Mouse (Mus musculus) kidney, postnatal 4 days (tissue): ENCODE measurements around the gene Gm21915.

Source experiments
- DNase-seq, 2 experiments: peaks; one replicate each; pipeline ENCODE4 v3.0.0; 2021; ENCODE audit warnings: mixed read lengths in 2 of 2

Gene Gm21915

GRCm38 (mm10) chr9:40670313-40670712 lies at the start of gene Gm21915:
Gene Gm21915, plus strand, starts transcription at chr9:40670613.
- no peak for DNase-seq

GRCm38 (mm10) chr9:40622265-40622664 lies 48.1 kb upstream of the Gm21915 start:
- no peak for DNase-seq

- no peak for DNase-seq
Observed at GRCm38 (mm10) chr9:40622793-40623192, 47.6 kb upstream of the Gm21915 start.

- DNase-seq: no peak
Observed at GRCm38 (mm10) chr9:40625341-40625740, 45.1 kb upstream of the Gm21915 start.

GRCm38 (mm10) chr9:40626566-40626965 lies 43.8 kb upstream of the Gm21915 start:
- DNase-seq: no peak

GRCm38 (mm10) chr9:40627146-40627713 lies 43.2 kb upstream of the Gm21915 start:
- DNase-seq: no peak

- peak; percentile 71 to 85 for DNase-seq
Observed at GRCm38 (mm10) chr9:40628130-40629069, 42.0 kb upstream of the Gm21915 start.

GRCm38 (mm10) chr9:40629441-40629840 lies 41.0 kb upstream of the Gm21915 start:
- DNase-seq: no peak

GRCm38 (mm10) chr9:40631101-40631500 lies 39.3 kb upstream of the Gm21915 start:
- no peak for DNase-seq

GRCm38 (mm10) chr9:40631505-40631904 lies 38.9 kb upstream of the Gm21915 start:
- no peak for DNase-seq

GRCm38 (mm10) chr9:40636054-40636453 lies 34.4 kb upstream of the Gm21915 start:
- DNase-seq: peak; percentile 79 to 84

- no peak for DNase-seq
Observed at GRCm38 (mm10) chr9:40637705-40638393, 32.6 kb upstream of the Gm21915 start.

- peak; percentile 54 to 69 for DNase-seq
Observed at GRCm38 (mm10) chr9:40638394-40639049, 31.9 kb upstream of the Gm21915 start.

GRCm38 (mm10) chr9:40639536-40640187 lies 30.8 kb upstream of the Gm21915 start:
- DNase-seq: no peak

GRCm38 (mm10) chr9:40641318-40641717 lies 29.1 kb upstream of the Gm21915 start:
- no peak for DNase-seq

GRCm38 (mm10) chr9:40642470-40643220 lies 27.8 kb upstream of the Gm21915 start:
- no peak for DNase-seq

- DNase-seq: no peak
Observed at GRCm38 (mm10) chr9:40649444-40649843, 21.0 kb upstream of the Gm21915 start.

- DNase-seq: no peak
Observed at GRCm38 (mm10) chr9:40649983-40650382, 20.4 kb upstream of the Gm21915 start.

GRCm38 (mm10) chr9:40651239-40651859 lies 19.1 kb upstream of the Gm21915 start:
- DNase-seq: peak; percentile 21 to 43

- peak in 1 of 2 experiments; percentile 37 for DNase-seq
Observed at GRCm38 (mm10) chr9:40652757-40653156, 17.7 kb upstream of the Gm21915 start.

GRCm38 (mm10) chr9:40666190-40666803 lies 4.1 kb upstream of the Gm21915 start:
- DNase-seq: no peak
